15 mouse cellular contexts compared by ENCODE assay signal in genomic region chr17:84581740-84582414, GRCm38 (mm10). TPM values are rescaled to one million over a fixed set of nuclear protein-coding genes. Genes with fewer than 3 reads are reported as not detected.
DNase-seq lines count a peak whose midpoint lies in the region; ATAC-seq and TF ChIP-seq lines count a peak whose summit lies in the region.
"Had no signal": no experiment of that assay in that cellular context is flagged by ENCODE, and none has a peak within 500 bp of the region (broad histone marks: within the 10 kb centered on the region; RNA-seq: fewer than 3 reads in every experiment).

No protein-coding gene starts in this region.

- intact Hi-C loops in left cerebral cortex, postnatal 4 days (cut with DNase I), result no loop called here

- no peaks in the 10 kb centered on the region for H3K9me3 ChIP-seq in kidney, embryonic 15.5 days (replicated peaks)
- H3K9me3 ChIP-seq in limb, embryonic 14.5 days (ENCODE audit: control insufficient read depth, low read length), result no peaks in the 10 kb centered on the region
- H3K9me3 ChIP-seq: heart, embryonic 13.5 days; midbrain, embryonic 13.5 days had no signal

- no peaks in the 10 kb centered on the region for H3K27me3 ChIP-seq in kidney, embryonic 15.5 days
- no peaks in the 10 kb centered on the region for H3K27me3 ChIP-seq in limb, embryonic 14.5 days (ENCODE audit: control insufficient read depth, insufficient read depth, low read length)
- H3K27me3 ChIP-seq: heart, embryonic 13.5 days; midbrain, embryonic 13.5 days had no signal

- H3K4me2 ChIP-seq in kidney, embryonic 15.5 days, result no peak overlapping the region
- H3K4me2 ChIP-seq in limb, embryonic 14.5 days (replicated peaks; ENCODE audit: low read depth, low read length, severe bottlenecking), result no peak overlapping the region
- H3K4me2 ChIP-seq: heart, embryonic 13.5 days; midbrain, embryonic 13.5 days had no signal

- 62% methylated on average over 8 of the region's 8 CpGs for WGBS in kidney, embryonic 15.5 days
- 41% methylated on average over 8 of the region's 8 CpGs for WGBS in limb, embryonic 14.5 days

- TF ChIP-seq CTCF in brain, embryonic 14.5 days (IDR thresholded peaks at IDR 0.05; ENCODE audit: borderline replicate concordance, extremely low read depth, insufficient read depth, insufficient read length), result no peak

- H3K27ac ChIP-seq in kidney, embryonic 15.5 days, result peak overlapping the region; percentile 54; the same call in 1 of the 2 replicates
- H3K27ac ChIP-seq in limb, embryonic 14.5 days (replicated peaks; ENCODE audit: low read depth, low read length), result no peak overlapping the region
- H3K27ac ChIP-seq: heart, embryonic 13.5 days; macrophage; midbrain, embryonic 13.5 days had no signal

- peaks cover 48% of the 10 kb centered on the region for H3K4me1 ChIP-seq in kidney, embryonic 15.5 days
- peaks cover 25% of the 10 kb centered on the region for H3K4me1 ChIP-seq in limb, embryonic 14.5 days (ENCODE audit: control insufficient read depth, insufficient read depth, low read length)
- H3K4me1 ChIP-seq: heart, embryonic 13.5 days; midbrain, embryonic 13.5 days had no signal

- no peak overlapping the region for H3K9ac ChIP-seq in kidney, embryonic 15.5 days
- H3K9ac ChIP-seq in limb, embryonic 14.5 days (ENCODE audit: low read depth, low read length, severe bottlenecking), result no peak overlapping the region
- H3K9ac ChIP-seq: heart, embryonic 13.5 days; midbrain, embryonic 13.5 days had no signal

- H3K4me3 ChIP-seq in kidney, embryonic 15.5 days (replicated peaks), result no peak overlapping the region
- no peak overlapping the region for H3K4me3 ChIP-seq in limb, embryonic 14.5 days (replicated peaks; ENCODE audit: low read length)
- H3K4me3 ChIP-seq: heart, embryonic 13.5 days; midbrain, embryonic 13.5 days had no signal

- DNase-seq in kidney, postnatal 4 days, result no peak
- DNase-seq in 3T3-L1 (ENCODE audit: low read depth, low spot score), result peak; percentile 44
- DNase-seq in brain, embryonic 14.5 days (ENCODE audit: low read depth), result peak; percentile 44
- DNase-seq in limb, embryonic 14.5 days (ENCODE audit: low spot score), result peak; percentile 61
- no peak for DNase-seq in gastrocnemius, adult 18-20 months (ENCODE audit: low spot score)
- DNase-seq in left cerebral cortex, postnatal 4 days, result no peak
- DNase-seq: adrenal gland, postnatal 25 days; cerebellum, postnatal 36 days; kidney, postnatal 25 days had no signal

- peaks cover 20% of the 10 kb centered on the region for H3K36me3 ChIP-seq in kidney, embryonic 15.5 days
- peaks cover 19% of the 10 kb centered on the region for H3K36me3 ChIP-seq in limb, embryonic 14.5 days (ENCODE audit: control insufficient read depth, insufficient read depth, low read length)
- H3K36me3 ChIP-seq: midbrain, embryonic 13.5 days had no signal

- no peak for TF ChIP-seq POLR2A in brain, embryonic 14.5 days (IDR thresholded peaks at IDR 0.05; ENCODE audit: borderline replicate concordance, extremely low read depth, insufficient read depth, insufficient read length, poor library complexity, severe bottlenecking)
- no peak for TF ChIP-seq POLR2A in limb, embryonic 14.5 days (IDR thresholded peaks at IDR 0.05; ENCODE audit: borderline replicate concordance, extremely low read depth, insufficient read depth, insufficient read length)

- ATAC-seq in kidney, embryonic 15.5 days (replicated peaks; ENCODE audit: low FRiP score), result no peak
- peak; percentile 43; the same call in 1 of the 2 replicates for ATAC-seq in limb, embryonic 14.5 days (ENCODE audit: low FRiP score, low read depth)
- no peak for ATAC-seq in cerebellum, adult (ENCODE audit: insufficient number of reproducible peaks, low FRiP score, low TSS enrichment)
- ATAC-seq: inflammation-experienced regulatory T-cells, adult 6 months; midbrain, embryonic 13.5 days had no signal

RNA-seq across cellular contexts. Expression of gene Dync2li1, which starts 44.4 kb away (rescaled TPM):
- polyA plus RNA-seq in kidney, embryonic 15.5 days (2015; fragmentation: Nextera tagmentation; extraction: Ambion mirVana), result 51.0 and 52.8 TPM in 2 replicates
- 18.0 and 23.0 TPM in 2 replicates for polyA plus RNA-seq in brain, embryonic 14.5 days (2012; rRNA removed)
- polyA plus RNA-seq in limb, embryonic 14.5 days (2012; rRNA removed), result 17.2 and 21.0 TPM in 2 replicates
- 29.9 and 33.0 TPM in 2 replicates for polyA plus RNA-seq in limb, embryonic 14.5 days (2014; fragmentation: Nextera tagmentation; extraction: Ambion mirVana)
- total RNA-seq in gastrocnemius, adult 18-20 months (2021), result 1 to 10 TPM; 2.5 to 3.6 TPM
- total RNA-seq in left cerebral cortex, postnatal 4 days (2021), result 10 to 100 TPM; 20.1 to 22.8 TPM

Comparison
In these comparisons a context has a peak if more than half of its experiments do, and no peak if none do; other contexts are left out.
1. DNase-seq: peak in 3T3-L1 (single experiment), brain, embryonic 14.5 days (single experiment) and limb, embryonic 14.5 days (single experiment); none in kidney, postnatal 4 days (0 of 2), gastrocnemius, adult 18-20 months (single experiment) and left cerebral cortex, postnatal 4 days (single experiment).